Mouse (Mus musculus) small intestine, adult 2 months (tissue): Measurements from ENCODE around the gene Ifna6. TPM values are rescaled to one million over a fixed set of nuclear protein-coding genes. Genes with fewer than 3 reads are reported as not detected.
A peak's percentile ranks its signal among the peaks of the same experiment; 100 is the strongest.
"Not testable (repeated sequence)": the region's sequence is repeated elsewhere in the genome, so short reads cannot be mapped to it uniquely, and the experiment has no call there.

Experiments
- H3K27ac ChIP-seq: fragments of 200-500 bp; 2 replicates; pipeline ENCODE4 v1.5.1; 2012; ENCODE audit warnings: low read depth, low read length, control low read depth, inconsistent platforms; ENCODE audit not compliant: insufficient read depth
- H3K27me3 ChIP-seq: fragments of 200-500 bp; 2 replicates; pipeline ENCODE4 v1.6.1; 2012; ENCODE audit warnings: mild to moderate bottlenecking, moderate library complexity, low read length, inconsistent platforms; ENCODE audit not compliant: control insufficient read depth, insufficient read depth
- H3K36me3 ChIP-seq: fragments of 200-500 bp; 2 replicates; pipeline ENCODE4 v1.6.1; 2012; ENCODE audit warnings: mild to moderate bottlenecking, low read length, control low read depth, inconsistent platforms; ENCODE audit not compliant: control insufficient read depth, insufficient read depth
- H3K4me1 ChIP-seq: fragments of 200-500 bp; 2 replicates; pipeline ENCODE4 v1.6.1; 2012; ENCODE audit warnings: low read length, inconsistent platforms, mixed read lengths; ENCODE audit not compliant: control insufficient read depth, insufficient read depth, insufficient read length
- H3K4me3 ChIP-seq: fragments of 200-500 bp; 2 replicates; pipeline ENCODE4 v1.5.1; 2012; ENCODE audit warnings: low read depth, mild to moderate bottlenecking, control low read depth, inconsistent platforms, low read length, moderate library complexity
- WGBS: fragments of 180-500 bp; shearing (Covaris S2); methylation state at CpG from one replicate; pipeline ENCODE4 v1.1.7; 2018; 5-methylcytosine and 5-hydroxymethylcytosine counted together
- polyA plus RNA-seq: library from polyadenylated mRNA; depleted of rRNA; stranded (reverse); fragments of >200 nt; gene quantifications from 2 replicates; pipeline ENCODE4 v1.2.3, GENCODE M21; 2012; rRNA removed

The Ifna6 gene
- polyA plus RNA-seq, result not detected in 2 replicates

DNA sequence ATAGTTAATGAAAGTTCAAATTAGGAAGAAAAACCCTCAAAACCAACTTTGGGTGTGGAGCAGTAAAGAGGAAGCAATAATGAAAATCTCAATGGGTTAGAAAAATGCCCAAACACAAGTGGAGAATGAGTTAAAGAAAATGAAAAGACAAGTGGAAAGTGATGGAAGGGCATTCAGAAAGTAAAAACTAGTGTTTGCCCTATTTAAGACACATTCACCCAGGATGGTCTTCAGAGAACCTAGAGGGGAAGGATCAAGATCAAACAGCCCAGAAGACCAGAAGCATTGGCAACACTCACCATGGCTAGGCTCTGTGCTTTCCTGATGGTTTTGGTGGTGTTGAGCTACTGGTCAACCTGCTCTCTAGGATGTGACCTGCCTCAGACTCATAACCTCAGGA is at the start of gene Ifna6:
TSS of gene Ifna6 (plus strand) at position 301 of the 400 bp plus-strand sequence.
- H3K36me3 ChIP-seq, H3K4me1 ChIP-seq, H3K27me3 ChIP-seq, H3K27ac ChIP-seq, H3K4me3 ChIP-seq: not testable (repeated sequence)

DNA sequence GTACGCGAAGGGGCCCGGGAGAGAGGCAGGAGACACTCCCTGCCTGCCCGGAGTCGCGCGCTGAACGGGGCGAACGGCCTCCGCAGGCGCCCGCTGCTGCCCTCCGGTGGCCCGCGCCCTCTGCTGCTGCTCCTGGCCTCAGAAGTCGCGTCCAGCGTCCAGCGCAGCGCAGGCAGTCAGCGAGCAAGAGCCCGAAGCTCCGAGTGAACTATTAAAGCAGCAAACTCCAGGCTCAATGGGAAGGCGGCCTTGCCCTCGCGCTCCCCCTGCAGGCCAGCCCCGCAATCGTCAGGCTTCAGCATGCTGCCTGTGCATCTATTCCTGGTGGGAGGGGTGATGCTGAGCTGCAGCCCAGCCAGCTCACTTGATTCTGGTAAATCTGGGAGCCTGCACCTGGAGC is 47.7 kb upstream of the Ifna6 start, which contains the start of gene Gm13272:
TSS of gene Gm13272 (plus strand) at position 301 of the 400 bp plus-strand sequence.
- not testable (repeated sequence) for H3K27ac ChIP-seq, H3K4me1 ChIP-seq
- WGBS, result no CpG with 5 or more reads among the region's 29 CpGs

DNA sequence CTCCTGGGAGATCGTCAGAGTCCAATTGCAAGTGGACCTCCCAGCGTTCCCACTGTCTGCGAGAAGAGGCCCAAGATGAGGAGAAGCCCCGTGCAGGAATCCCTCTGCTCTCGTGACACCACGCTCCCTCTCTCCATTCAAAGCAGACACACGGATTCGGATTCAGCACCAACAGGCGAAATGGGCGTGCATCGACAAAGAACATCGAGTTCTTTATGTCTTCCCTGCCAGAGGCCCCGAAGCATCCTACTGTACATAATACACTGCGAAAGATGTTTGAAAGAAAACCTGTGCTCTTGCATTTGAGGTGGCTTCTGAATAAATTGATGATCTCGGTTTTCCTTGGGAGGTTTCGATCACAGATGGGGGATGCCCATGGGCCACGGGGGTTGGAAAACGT is 46.9 kb upstream of the Ifna6 start:
- 51% methylated on average over 16 of the region's 18 CpGs for WGBS

More for the DNA sequence above, 47.7 kb upstream of the Ifna6 start, which contains the start of gene Gm13272:
- not testable (repeated sequence) for H3K4me3 ChIP-seq, H3K27me3 ChIP-seq, H3K36me3 ChIP-seq

DNA sequence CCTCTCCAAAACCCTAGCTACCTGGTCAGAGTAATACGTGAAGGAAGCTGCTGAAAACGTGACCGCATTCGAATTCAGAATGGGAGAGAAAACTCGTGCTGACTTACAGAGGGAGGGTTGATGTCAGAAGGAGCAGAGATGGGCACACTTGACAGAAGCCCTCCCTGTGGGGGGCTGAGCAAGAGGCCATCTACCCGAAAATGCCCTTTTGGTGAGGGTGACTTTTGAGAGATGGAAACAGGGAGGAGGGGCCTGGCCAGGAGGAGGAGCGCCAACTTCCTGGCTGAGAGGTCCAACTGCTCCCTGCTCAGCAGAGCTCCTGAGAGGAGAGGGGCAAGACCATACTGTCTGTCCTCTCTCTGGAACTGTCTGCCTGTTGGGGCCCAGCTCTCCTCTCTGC is 45.4 kb upstream of the Ifna6 start, which contains the start of gene Ifnz:
TSS of gene Ifnz (plus strand) at position 301 of the 400 bp plus-strand sequence.
- not testable (repeated sequence) for H3K27me3 ChIP-seq, H3K36me3 ChIP-seq, H3K27ac ChIP-seq, H3K4me1 ChIP-seq
- 16% methylated on average over 5 of the region's 7 CpGs for WGBS
- peak within 1 kb of the TSS; percentile 45 for H3K4me3 ChIP-seq

More for the DNA sequence above, 46.9 kb upstream of the Ifna6 start:
- H3K4me1 ChIP-seq, H3K36me3 ChIP-seq, H3K27me3 ChIP-seq, H3K27ac ChIP-seq, H3K4me3 ChIP-seq: not testable (repeated sequence)

DNA sequence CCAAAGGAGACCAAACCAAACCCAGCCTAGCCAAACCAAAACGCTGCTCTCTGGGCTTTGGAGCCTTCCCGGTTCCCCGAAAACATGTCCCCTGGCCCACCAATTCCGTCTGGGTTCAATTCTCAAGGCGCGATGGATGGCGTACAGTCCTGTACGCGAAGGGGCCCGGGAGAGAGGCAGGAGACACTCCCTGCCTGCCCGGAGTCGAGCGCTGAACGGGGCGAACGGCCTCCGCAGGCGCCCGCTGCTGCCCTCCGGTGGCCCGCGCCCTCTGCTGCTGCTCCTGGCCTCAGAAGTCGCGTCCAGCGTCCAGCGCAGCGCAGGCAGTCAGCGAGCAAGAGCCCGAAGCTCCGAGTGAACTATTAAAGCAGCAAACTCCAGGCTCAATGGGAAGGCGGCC is 44.9 kb upstream of the Ifna6 start:
- peak overlapping the region; percentile 45 for H3K4me3 ChIP-seq
- not testable (repeated sequence) for H3K27ac ChIP-seq
- WGBS, result 2% methylated on average over 4 of the region's 31 CpGs

DNA sequence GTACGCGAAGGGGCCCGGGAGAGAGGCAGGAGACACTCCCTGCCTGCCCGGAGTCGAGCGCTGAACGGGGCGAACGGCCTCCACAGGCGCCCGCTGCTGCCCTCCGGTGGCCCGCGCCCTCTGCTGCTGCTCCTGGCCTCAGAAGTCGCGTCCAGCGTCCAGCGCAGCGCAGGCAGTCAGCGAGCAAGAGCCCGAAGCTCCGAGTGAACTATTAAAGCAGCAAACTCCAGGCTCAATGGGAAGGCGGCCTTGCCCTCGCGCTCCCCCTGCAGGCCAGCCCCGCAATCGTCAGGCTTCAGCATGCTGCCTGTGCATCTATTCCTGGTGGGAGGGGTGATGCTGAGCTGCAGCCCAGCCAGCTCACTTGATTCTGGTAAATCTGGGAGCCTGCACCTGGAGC is 41.8 kb upstream of the Ifna6 start, which contains the start of gene Gm13276:
TSS of gene Gm13276 (plus strand) at position 301 of the 400 bp plus-strand sequence.
- H3K4me3 ChIP-seq, H3K4me1 ChIP-seq, H3K36me3 ChIP-seq, H3K27ac ChIP-seq, H3K27me3 ChIP-seq: not testable (repeated sequence)
- WGBS, result no CpG with 5 or more reads among the region's 27 CpGs

More for the DNA sequence above, 44.9 kb upstream of the Ifna6 start:
- not testable (repeated sequence) for H3K4me1 ChIP-seq, H3K36me3 ChIP-seq, H3K27me3 ChIP-seq

DNA sequence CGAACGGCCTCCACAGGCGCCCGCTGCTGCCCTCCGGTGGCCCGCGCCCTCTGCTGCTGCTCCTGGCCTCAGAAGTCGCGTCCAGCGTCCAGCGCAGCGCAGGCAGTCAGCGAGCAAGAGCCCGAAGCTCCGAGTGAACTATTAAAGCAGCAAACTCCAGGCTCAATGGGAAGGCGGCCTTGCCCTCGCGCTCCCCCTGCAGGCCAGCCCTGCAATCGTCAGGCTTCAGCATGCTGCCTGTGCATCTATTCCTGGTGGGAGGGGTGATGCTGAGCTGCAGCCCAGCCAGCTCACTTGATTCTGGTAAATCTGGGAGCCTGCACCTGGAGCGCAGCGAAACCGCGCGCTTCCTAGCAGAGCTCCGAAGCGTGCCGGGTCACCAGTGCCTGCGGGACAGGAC is 38.8 kb upstream of the Ifna6 start, which contains the start of gene Gm13277:
TSS of gene Gm13277 (plus strand) at position 231 of the 400 bp plus-strand sequence.
- not testable (repeated sequence) for H3K4me3 ChIP-seq, H3K36me3 ChIP-seq, H3K27me3 ChIP-seq, H3K4me1 ChIP-seq, H3K27ac ChIP-seq
- WGBS, result 0% methylated on average over 6 of the region's 28 CpGs

DNA sequence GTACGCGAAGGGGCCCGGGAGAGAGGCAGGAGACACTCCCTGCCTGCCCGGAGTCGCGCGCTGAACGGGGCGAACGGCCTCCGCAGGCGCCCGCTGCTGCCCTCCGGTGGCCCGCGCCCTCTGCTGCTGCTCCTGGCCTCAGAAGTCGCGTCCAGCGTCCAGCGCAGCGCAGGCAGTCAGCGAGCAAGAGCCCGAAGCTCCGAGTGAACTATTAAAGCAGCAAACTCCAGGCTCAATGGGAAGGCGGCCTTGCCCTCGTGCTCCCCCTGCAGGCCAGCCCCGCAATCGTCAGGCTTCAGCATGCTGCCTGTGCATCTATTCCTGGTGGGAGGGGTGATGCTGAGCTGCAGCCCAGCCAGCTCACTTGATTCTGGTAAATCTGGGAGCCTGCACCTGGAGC is 36.0 kb upstream of the Ifna6 start, which contains the start of gene Gm13278:
TSS of gene Gm13278 (plus strand) at position 301 of the 400 bp plus-strand sequence.
- no CpG with 5 or more reads among the region's 28 CpGs for WGBS
- not testable (repeated sequence) for H3K4me1 ChIP-seq, H3K4me3 ChIP-seq, H3K27ac ChIP-seq, H3K36me3 ChIP-seq, H3K27me3 ChIP-seq

DNA sequence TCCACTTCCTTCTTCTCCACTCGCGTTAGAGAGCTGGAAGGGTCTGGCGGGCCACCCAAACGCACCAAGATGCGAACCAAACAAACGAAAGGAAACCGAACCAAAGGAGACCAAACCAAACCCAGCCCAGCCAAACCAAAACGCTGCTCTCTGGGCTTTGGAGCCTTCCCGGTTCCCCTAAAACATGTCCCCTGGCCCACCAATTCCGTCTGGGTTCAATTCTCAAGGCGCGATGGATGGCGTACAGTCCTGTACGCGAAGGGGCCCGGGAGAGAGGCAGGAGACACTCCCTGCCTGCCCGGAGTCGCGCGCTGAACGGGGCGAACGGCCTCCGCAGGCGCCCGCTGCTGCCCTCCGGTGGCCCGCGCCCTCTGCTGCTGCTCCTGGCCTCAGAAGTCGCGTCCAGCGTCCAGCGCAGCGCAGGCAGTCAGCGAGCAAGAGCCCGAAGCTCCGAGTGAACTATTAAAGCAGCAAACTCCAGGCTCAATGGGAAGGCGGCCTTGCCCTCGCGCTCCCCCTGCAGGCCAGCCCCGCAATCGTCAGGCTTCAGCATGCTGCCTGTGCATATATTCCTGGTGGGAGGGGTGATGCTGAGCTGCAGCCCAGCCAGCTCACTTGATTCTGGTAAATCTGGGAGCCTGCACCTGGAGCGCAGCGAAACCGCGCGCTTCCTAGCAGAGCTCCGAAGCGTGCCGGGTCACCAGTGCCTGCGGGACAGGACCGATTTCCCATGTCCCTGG is 33.1 kb upstream of the Ifna6 start, which contains the start of gene Gm13275:
TSS of gene Gm13275 (plus strand) at position 552 of the 740 bp plus-strand sequence.
- WGBS, result under 1% methylated on average over 16 of the region's 52 CpGs
- H3K27ac ChIP-seq, H3K36me3 ChIP-seq, H3K4me1 ChIP-seq, H3K4me3 ChIP-seq, H3K27me3 ChIP-seq: not testable (repeated sequence)

DNA sequence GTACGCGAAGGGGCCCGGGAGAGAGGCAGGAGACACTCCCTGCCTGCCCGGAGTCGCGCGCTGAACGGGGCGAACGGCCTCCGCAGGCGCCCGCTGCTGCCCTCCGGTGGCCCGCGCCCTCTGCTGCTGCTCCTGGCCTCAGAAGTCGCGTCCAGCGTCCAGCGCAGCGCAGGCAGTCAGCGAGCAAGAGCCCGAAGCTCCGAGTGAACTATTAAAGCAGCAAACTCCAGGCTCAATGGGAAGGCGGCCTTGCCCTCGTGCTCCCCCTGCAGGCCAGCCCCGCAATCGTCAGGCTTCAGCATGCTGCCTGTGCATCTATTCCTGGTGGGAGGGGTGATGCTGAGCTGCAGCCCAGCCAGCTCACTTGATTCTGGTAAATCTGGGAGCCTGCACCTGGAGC is 30.1 kb upstream of the Ifna6 start, which contains the start of gene Gm13279:
TSS of gene Gm13279 (plus strand) at position 301 of the 400 bp plus-strand sequence.
- H3K27ac ChIP-seq, H3K4me1 ChIP-seq, H3K27me3 ChIP-seq, H3K4me3 ChIP-seq, H3K36me3 ChIP-seq: not testable (repeated sequence)
- no CpG with 5 or more reads among the region's 28 CpGs for WGBS

DNA sequence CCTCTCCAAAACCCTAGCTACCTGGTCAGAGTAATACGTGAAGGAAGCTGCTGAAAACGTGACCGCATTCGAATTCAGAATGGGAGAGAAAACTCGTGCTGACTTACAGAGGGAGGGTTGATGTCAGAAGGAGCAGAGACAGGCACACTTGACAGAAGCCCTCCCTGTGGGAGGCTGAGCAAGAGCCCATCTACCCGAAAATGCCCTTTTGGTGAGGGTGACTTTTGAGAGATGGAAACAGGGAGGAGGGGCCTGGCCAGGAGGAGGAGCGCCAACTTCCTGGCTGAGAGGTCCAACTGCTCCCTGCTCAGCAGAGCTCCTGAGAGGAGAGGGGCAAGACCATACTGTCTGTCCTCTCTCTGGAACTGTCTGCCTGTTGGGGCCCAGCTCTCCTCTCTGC is 27.9 kb upstream of the Ifna6 start, which contains the start of gene Gm13285:
TSS of gene Gm13285 (plus strand) at position 301 of the 400 bp plus-strand sequence.
- H3K4me3 ChIP-seq, H3K27ac ChIP-seq, H3K27me3 ChIP-seq, H3K36me3 ChIP-seq, H3K4me1 ChIP-seq: not testable (repeated sequence)
- 7% methylated on average over 6 of the region's 7 CpGs for WGBS
